Mouse (Mus musculus) urinary bladder, postnatal 4 days (tissue): Measurements from ENCODE around the gene Ets1.
A peak's percentile ranks its signal among the peaks of the same experiment; 100 is the strongest.

Experiments
- DNase-seq, 2 experiments: peaks; one replicate each; pipeline ENCODE4 v3.0.0; 2021 to 2022; ENCODE audit warnings: low spot score in 2 of 2

The Ets1 gene

GRCm38 (mm10) chr9:32711768-32712167 lies 75.7 kb downstream of the Ets1 start:
- DNase-seq = no peak

- no peak for DNase-seq
These were observed 76.4 kb downstream of the Ets1 start for GRCm38 (mm10) chr9:32712383-32712910.

GRCm38 (mm10) chr9:32713106-32713505 lies 77.1 kb downstream of the Ets1 start:
- DNase-seq = no peak

GRCm38 (mm10) chr9:32713790-32714189 lies 77.8 kb downstream of the Ets1 start:
- DNase-seq = no peak

- DNase-seq = no peak
These were observed 78.5 kb downstream of the Ets1 start for GRCm38 (mm10) chr9:32714487-32714886.

- peak in 1 of 2 experiments; percentile 43 for DNase-seq
These were observed 79.9 kb downstream of the Ets1 start for GRCm38 (mm10) chr9:32715806-32716466.

- DNase-seq = no peak
These were observed 81.4 kb downstream of the Ets1 start for GRCm38 (mm10) chr9:32717268-32717920.

GRCm38 (mm10) chr9:32717931-32718820 lies 82.2 kb downstream of the Ets1 start:
- DNase-seq = no peak

- no peak for DNase-seq
These were observed 82.8 kb downstream of the Ets1 start for GRCm38 (mm10) chr9:32718868-32719267.

- no peak for DNase-seq
These were observed 83.9 kb downstream of the Ets1 start for GRCm38 (mm10) chr9:32719941-32720263.

GRCm38 (mm10) chr9:32720264-32721031 lies 84.4 kb downstream of the Ets1 start:
- no peak for DNase-seq

- DNase-seq = no peak
These were observed 85.1 kb downstream of the Ets1 start for GRCm38 (mm10) chr9:32721081-32721480.

- no peak for DNase-seq
These were observed 86.2 kb downstream of the Ets1 start for GRCm38 (mm10) chr9:32722205-32722604.

GRCm38 (mm10) chr9:32722969-32723368 lies 86.9 kb downstream of the Ets1 start:
- no peak for DNase-seq

- DNase-seq = no peak
These were observed 88.3 kb downstream of the Ets1 start for GRCm38 (mm10) chr9:32724131-32724825.

GRCm38 (mm10) chr9:32725902-32726301 lies 89.9 kb downstream of the Ets1 start:
- no peak for DNase-seq

- DNase-seq = no peak
These were observed 90.6 kb downstream of the Ets1 start for GRCm38 (mm10) chr9:32726595-32726994.

- DNase-seq = no peak
These were observed 91.0 kb downstream of the Ets1 start for GRCm38 (mm10) chr9:32727058-32727457.

GRCm38 (mm10) chr9:32728306-32728705 lies 92.3 kb downstream of the Ets1 start:
- no peak for DNase-seq

GRCm38 (mm10) chr9:32728806-32729205 lies 92.8 kb downstream of the Ets1 start:
- DNase-seq = no peak

GRCm38 (mm10) chr9:32729207-32729606 lies 93.2 kb downstream of the Ets1 start:
- no peak for DNase-seq
